Mouse (Mus musculus): ENCODE measurements around the gene Tulp2.

The Tulp2 gene

DNA sequence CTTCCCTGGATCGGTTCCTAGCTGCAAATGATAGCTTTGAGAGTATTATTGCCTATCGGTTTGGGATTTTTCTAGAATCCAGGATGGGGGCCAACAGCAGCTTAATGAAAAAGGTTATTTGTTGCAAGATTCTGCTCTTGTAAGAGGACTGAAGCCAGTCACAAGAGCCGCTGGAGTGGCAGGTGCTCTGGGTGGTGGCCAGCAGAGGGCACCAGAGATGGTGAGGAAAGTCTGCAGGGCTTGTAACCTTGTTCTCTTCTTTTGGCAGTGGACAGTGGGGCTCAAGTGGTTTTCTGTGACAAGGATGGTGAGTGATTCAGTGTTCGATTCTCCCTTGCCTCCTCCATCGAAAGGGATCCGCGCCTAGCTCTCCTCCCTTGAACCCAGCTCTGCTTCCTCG lies 74.1 kb downstream of the Tulp2 start:
- peak; percentile 89 for DNase-seq

DNA sequence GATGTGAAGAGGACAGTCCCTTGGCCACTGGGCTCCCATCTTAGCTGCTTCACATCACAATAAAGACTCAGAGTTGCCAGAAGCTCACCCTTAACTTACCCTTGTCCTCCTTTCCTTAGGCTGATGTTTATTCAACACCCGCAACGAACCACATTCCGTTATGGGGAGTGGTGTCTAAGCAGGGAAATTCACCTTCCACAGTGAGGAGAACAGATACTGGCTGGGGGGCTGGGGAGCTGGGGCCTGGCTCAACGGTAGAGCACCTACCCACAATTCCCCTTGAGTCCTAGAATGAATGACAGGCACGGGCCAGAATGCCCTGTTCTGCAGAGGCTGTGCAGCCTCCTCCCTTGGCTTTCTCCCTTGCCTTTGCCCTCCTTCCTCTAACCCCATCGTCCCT lies 77.2 kb downstream of the Tulp2 start:
- peak; percentile 38 for DNase-seq

DNA sequence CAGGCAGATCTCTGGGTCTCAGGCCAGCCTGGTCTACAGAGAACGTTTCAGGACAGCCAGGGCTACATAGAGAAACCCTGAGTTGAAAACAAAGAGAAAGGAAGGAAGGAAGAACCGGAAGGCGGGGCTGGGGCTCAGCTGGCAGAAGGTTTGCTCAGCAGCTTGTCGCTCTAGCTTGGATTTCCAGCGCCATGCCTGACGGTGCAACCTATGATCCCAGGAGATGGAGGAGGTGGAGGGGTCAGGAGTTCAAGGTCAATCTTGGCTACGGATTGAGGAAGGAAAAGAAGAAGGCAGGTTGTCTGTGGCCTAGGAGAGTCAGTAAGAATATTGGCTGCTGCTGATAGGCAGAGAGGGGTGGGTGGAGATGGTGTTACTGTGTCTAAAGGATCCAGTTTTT lies 78.6 kb downstream of the Tulp2 start:
- DNase-seq, result no peak

DNA sequence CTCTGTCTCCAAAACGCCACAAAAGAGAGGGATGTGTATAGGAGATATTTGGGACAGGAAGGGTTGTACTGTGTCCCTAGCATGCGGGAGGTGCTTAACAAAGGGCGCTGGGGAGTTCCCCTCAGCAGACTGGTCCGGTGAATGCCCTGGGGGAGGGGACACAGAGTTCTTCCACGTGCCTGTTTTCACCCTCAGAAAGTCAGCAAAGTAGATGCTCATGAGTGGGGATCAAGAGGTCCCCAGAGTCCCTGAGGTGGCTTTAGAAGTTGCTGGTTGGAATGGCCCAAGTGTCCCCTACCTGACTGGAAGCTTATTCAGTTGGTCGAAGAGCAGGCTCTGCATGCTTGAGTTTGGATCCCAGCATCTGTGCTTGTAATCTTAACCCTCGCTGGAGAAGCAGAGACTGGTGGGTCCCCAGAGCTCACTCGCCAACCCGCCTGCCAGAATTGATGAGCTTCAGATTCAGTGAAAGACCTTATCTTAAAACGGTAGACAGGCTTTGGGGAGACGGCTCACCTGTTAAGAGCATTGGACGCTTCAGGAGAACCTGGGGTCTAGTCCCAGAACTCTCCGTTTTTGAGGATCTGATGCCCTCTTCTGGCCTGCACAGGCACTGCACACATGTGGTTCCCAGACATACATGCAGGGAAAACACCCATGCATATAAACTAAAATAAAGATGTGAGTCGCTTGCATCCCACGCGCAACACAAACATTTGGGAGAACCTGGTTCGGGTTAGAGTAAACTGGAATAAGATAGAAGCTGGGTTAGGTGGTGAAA lies 79.4 kb downstream of the Tulp2 start:
- peak; percentile 88 for DNase-seq

DNA sequence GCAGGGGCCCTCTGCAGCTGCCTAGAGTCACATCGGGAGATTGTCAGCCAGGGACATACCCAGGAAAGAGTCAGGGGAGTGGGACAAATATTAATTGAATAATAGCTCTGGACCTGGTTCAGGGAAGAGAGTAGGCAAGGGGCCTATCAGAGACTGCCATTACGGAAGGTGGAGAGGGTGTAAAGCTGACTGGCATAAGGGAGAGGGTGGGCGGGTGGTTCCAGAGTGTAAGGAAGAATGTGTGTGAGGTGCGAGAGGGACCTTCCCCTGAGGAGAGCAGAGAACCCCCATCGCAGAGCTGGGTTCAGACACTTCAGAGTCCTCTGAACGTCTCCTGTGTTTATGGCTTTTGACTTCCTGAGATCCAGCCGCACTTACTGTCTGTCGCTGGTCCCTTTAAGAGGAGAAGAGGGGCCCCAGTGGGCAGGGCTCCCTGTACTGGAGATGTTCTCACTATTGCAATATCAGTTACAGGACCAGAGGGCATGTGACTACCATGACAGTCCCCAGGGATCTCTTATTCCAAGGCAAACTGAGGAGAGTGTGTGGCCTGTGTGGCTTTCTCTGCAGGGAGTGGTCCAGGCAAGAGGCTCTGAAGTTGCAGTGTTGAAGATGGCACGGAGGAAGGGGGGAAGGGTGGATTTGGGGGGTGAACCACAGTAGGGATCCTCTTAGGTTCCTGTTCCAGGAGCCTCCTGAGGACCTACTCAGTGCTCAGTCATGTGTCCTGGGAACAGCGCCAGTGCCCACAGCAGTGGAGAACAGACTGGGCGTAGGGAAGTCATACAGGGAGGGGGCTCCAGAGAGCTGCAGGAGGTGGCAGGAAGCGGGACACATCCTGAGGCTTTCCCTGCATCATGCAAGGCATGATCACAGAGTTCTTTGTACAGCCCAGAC lies 80.2 kb downstream of the Tulp2 start:
- no peak for DNase-seq

DNA sequence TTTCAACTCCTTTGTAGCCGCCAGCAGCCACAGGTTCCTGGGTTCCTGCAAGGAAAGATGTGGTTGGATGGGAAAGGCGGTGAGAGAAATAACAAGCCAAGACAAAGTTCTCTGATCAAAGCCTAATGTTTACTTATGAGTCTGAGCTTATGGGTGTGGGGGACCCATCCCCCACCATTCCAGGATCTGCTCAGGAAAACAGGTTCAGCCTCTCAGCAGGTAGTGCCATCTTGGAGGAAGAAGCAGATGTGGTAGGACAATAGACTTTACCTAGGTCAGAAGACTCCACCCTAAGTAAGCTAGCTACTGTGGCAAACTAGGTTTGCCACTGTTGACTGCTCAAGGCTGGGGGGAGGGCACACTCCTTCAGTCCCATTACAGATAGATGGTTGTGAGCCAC lies 83.1 kb downstream of the Tulp2 start:
- DNase-seq, result no peak

DNA sequence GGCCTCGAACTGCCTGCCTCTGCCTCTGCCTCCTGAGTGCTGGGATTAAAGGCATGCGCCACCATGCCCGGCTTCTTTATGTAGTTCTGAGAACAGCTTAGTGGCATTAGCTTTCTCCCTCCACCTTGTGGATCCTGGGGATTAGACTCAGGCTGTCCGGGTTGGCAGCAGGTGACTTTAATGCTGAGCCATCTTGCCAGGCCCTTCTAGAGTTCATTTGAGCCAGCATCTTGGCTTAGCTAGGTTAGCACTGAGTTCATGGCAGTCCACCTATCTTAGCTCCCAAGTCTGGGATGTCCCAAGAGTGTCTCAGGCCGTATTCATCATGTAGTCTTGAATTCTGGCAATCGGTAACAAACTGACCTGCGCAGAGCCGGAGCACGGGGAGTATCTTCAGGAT lies 83.8 kb downstream of the Tulp2 start:
- no peak for DNase-seq

DNA sequence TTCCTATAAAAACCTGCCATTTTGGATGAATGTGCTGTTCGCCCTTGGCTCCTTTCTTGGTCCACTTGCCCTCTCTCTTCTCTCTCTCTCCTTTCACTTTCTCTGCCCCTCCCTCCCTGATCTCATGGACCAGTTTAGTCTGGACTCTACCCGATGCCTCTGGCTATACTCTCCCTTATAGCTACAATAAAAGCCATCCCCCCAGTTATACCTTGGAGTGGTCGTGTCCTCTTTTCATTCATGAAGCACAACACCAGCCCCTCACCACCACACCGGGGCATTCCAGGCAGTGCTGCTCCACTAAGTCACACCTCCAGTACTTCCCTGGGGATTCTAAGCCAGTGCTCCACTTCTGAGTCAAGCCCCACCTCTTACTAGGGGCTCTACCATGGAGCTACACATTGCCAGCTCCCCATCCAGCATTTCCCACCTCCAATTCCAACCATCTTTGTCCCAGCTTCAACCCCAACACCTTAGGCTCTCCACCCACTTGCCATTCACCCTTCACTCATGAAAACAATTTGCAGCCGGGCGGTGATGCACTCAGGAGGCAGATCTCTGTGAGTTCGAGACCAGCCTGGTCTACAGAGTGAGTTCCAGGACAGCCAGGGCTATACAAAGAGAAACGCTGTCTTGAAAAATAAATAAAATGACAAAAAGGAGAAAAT lies 85.6 kb downstream of the Tulp2 start:
- DNase-seq, result no peak

DNA sequence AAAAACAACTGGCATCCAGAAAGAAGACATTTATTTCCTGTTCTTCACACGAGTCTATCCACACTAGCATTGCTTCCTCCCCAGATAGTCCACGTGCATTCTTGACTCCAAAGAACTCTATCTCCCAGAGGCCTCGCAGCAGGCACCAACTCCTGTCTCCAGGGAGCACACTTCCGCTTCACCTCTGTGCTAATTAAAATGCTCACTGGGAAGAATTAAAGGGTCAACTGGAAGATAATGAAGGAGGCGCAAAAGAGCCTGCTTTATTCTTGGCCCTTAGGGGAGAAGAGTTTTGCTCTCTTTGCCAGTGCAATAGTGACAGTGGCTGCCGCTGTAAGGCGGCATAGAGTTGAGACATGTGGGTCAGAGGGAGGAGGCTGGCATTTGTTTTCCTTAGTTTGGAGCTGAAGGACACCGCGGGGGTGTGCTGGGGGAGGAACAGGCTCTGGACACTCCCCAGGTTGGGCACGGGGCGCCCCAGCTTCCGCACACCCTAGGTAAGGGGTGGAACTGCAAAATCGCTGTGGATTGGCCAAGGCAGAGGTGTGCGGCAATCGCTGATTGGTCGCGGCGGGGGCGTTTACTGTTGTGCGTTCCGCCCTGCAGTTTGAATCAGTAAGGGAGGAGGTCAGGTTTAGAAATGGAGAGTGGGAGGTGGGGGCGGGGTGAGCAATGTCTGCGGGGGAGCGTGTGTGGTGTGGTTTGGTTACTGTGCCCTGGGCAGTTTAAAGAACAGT lies 86.3 kb downstream of the Tulp2 start:
- peak; percentile 95 for DNase-seq

DNA sequence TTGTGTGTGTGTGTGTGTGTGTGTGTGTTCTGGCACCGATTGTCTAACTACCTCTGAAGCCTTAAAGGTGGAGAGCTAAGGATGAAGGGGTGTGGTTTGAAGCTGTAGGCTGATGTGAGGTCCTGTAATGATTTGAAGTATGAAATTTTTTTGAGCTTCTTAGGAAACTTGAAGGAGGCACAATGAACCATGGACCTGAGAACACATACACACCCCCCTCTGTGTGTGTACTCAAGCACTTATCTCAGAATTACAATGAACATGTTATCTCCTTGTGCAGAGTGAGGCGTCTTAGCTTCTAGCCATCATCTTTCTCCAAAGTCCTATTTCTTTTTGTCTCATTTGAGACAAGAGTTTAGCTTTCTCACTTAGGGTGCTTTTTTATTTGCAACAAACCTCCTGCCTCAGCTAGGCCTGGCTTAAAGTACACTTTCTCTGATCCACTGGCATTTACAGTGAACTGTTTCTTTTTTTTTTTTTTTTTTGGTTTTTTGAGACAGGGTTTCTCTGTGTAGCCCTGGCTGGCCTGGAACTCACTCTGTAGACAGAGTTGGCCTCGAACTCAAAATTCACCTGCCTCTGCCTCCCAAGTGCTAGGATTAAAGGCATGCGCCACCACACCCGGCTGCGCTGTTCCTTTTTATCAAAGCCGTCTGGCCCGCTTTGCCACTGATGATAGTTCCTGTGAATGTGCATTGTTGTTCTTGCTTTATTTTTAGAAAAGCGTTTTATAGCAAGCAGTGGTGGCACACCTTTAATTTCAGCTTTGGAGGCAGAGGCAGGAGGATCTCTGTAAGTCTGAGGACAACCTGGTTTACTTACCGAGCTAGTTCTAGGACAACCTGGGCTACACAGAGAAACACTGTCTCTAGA lies 87.2 kb downstream of the Tulp2 start:
- DNase-seq, result no peak

DNA sequence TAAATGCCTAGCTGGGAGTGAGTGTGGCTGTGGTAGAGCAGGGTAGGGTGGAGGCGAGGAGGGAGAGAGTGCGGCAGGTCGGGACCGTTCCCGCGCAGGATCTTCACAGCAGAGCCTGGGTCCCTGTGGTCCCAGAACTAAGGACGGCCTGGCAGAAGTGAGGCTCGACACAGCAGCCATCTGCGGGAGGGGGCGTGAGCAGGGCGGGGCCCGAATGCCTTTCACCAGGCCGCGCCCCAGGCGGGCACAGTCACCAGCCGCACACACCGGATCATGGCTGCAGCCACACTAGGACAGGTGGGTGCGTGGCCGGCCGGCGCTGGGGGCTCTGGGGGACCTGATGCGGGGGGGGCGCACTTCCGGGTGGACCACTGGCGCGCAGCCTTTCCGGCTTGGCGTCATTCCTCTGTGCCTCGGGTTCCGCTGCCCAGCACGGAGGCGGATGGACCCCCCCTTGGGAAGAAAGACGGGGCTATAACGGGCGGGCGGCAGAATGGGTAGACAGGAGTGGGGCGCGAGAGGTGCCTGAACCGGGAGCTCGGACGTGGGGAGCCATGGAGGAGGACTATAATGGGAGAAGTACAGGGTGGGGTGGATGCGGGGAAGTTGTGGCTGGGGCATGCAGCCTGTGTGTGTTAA lies 88.5 kb downstream of the Tulp2 start, which contains the start of gene Bcat2:
TSS of gene Bcat2 (plus strand) at position 51 of the 639 bp plus-strand sequence.
- DNase-seq, result peak; percentile 87

DNA sequence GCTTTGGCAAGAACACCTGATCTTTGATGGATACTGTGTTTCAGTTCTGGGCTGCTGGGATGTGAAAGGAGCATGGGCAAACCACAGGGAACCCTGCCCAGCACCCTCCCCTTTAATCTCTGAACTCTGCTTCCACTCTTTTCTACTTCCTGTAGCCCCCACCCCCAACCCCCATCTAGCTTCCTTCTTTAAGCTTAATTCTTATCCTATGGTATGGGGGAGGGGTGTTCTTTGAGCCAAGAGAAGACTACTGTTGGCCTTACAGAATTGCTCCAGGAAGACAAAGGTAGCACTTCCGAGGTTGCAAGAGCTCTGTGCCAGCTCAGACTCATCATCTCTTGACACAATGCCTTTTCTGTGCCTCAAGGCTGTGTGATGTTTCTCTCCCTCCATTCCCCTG lies 90.3 kb downstream of the Tulp2 start:
- no peak for DNase-seq
